Mouse (Mus musculus) cortical plate, adult 2 months (tissue): ENCODE measurements at regions not wholly inside any gene's neighbourhood (a gene's known extent, or its start where the extent isn't known, plus 50 kb on each side); places are given as distances from the start of the nearest gene placed in this dataset.

Experiments
- CTCF ChIP-seq: fragments of 200-500 bp; IDR thresholded peaks from 2 replicates; pipeline ENCODE4 v1.5.1; 2011; ENCODE audit warnings: mild to moderate bottlenecking, control low read depth, low read length; ENCODE audit not compliant: insufficient read depth; ENCODE audit errors: extremely low read depth
- POLR2A ChIP-seq: fragments of 200-500 bp; IDR thresholded peaks from 2 replicates; pipeline ENCODE4 v1.6.1; 2011; ENCODE audit warnings: mild to moderate bottlenecking, low read length, control low read depth; ENCODE audit not compliant: insufficient read depth; ENCODE audit errors: extremely low read depth

GRCm38 (mm10) chr9:33080774-33081173 lies 444.8 kb downstream of the Ets1 start:
- TF ChIP-seq POLR2A (no peak), CTCF (peak; percentile 67; the same call in 1 of the 2 replicates)
